Comparison of ENCODE assay signal across 11 mouse cellular contexts in the genomic region with DNA sequence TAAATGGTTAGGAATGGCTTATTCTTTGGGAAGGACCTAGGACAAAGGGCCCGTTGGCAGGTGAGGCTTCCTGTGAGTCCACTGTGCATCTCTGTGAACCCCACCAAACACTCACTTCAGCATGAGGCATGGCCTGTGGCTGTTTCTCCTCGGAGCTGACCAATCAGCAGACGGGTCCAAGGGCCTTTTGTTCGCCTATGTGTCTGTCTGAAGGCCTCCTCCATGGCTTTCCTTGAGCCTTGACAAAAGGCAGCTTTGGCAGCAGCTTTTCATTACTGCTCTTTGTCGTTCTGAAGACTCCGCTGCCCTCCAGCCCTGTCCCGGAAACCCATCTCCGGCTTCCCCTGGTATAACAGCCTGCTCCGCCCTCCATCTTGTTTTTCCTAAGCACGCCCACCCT. TPM values are rescaled to one million over a fixed set of nuclear protein-coding genes. Genes with fewer than 3 reads are reported as not detected.
"Had no signal": no experiment of that assay in that cellular context is flagged by ENCODE, and none has a peak within 500 bp of the region (broad histone marks: within the 10 kb centered on the region; RNA-seq: fewer than 3 reads in every experiment).

No protein-coding gene starts in this region.

- DNase-seq: kidney, postnatal 14 days; left cerebral cortex, postnatal 4 days; lung, adult 18-20 months; thymus, adult 18-20 months; thymus, postnatal 14 days had no signal

- H3K9me3 ChIP-seq: kidney, embryonic 15.5 days; limb, embryonic 13.5 days; neural tube, embryonic 12.5 days had no signal

- H3K36me3 ChIP-seq: neural tube, embryonic 12.5 days had no signal

- H3K9ac ChIP-seq: kidney, embryonic 15.5 days; limb, embryonic 13.5 days; liver, embryonic 14.5 days; neural tube, embryonic 12.5 days had no signal

- H3K27me3 ChIP-seq: kidney, embryonic 15.5 days; limb, embryonic 13.5 days; neural tube, embryonic 12.5 days had no signal

- H3K4me3 ChIP-seq: kidney, embryonic 15.5 days; limb, embryonic 13.5 days; neural tube, embryonic 12.5 days had no signal

- H3K4me2 ChIP-seq: kidney, embryonic 15.5 days; limb, embryonic 13.5 days; neural tube, embryonic 12.5 days had no signal

- H3K27ac ChIP-seq: kidney, embryonic 15.5 days; limb, embryonic 13.5 days; liver, embryonic 14.5 days; neural tube, embryonic 12.5 days; stomach, postnatal 0 days had no signal

RNA-seq across cellular contexts. Expression of gene Hunk, which starts 54.8 kb away (rescaled TPM):
- total RNA-seq: monocyte, adult 5-6 weeks had no signal
